Mouse (Mus musculus) midbrain, embryonic 16.5 days (tissue): ENCODE measurements around the gene Mettl17. TPM values are rescaled to one million over a fixed set of nuclear protein-coding genes. Genes with fewer than 3 reads are reported as not detected.

Experiments used
- ATAC-seq: fragments of 200-750 bp; cut with Nextera tagmentation; 2 replicates; pipeline ENCODE4 v1.8.0; 2017; ENCODE audit warnings: moderate TSS enrichment
- H3K27ac ChIP-seq: fragments of 300-500 bp; sonication (generic); 2 replicates; pipeline ENCODE4 v1.5.1; 2014; ENCODE audit warnings: mild to moderate bottlenecking, low read length, mixed read lengths
- H3K27me3 ChIP-seq: fragments of 300-500 bp; sonication (generic); 2 replicates; pipeline ENCODE4 v1.6.1; 2014; ENCODE audit warnings: low read depth, low read length, mixed read lengths; ENCODE audit not compliant: control insufficient read depth, insufficient read depth
- H3K36me3 ChIP-seq: fragments of 300-500 bp; sonication (generic); 2 replicates; pipeline ENCODE4 v1.6.1; 2014; ENCODE audit warnings: mild to moderate bottlenecking, low read length, moderate library complexity, mixed read lengths; ENCODE audit not compliant: control insufficient read depth, insufficient read depth
- H3K4me1 ChIP-seq: fragments of 300-500 bp; sonication (generic); 2 replicates; pipeline ENCODE4 v1.6.1; 2014; ENCODE audit warnings: mild to moderate bottlenecking, low read length, mixed read lengths; ENCODE audit not compliant: control insufficient read depth, insufficient read depth
- H3K4me2 ChIP-seq: fragments of 300-500 bp; sonication (generic); 2 replicates; pipeline ENCODE4 v1.6.1; 2014; ENCODE audit warnings: mild to moderate bottlenecking, low read length, mixed read lengths
- H3K4me3 ChIP-seq: fragments of 300-500 bp; sonication (generic); 2 replicates; pipeline ENCODE4 v1.5.1; 2014; ENCODE audit warnings: low read depth, mild to moderate bottlenecking, low read length, moderate library complexity, mixed read lengths
- H3K9ac ChIP-seq: fragments of 300-500 bp; sonication (generic); 2 replicates; pipeline ENCODE4 v1.6.1; 2014; ENCODE audit warnings: low read depth, low read length, mixed read lengths
- H3K9me3 ChIP-seq: fragments of 300-500 bp; sonication (generic); replicated peaks from 2 replicates; pipeline ENCODE4 v1.6.1; 2014; ENCODE audit warnings: mild to moderate bottlenecking, low read length, mixed read lengths; ENCODE audit not compliant: control insufficient read depth, poor library complexity, severe bottlenecking
- WGBS: fragments of 180-500 bp; shearing (Covaris S2); extraction: QIAGEN DNeasy Blood & Tissue Kit; methylation state at CpG from one replicate; pipeline ENCODE4 v1.1.7; 2014; 5-methylcytosine and 5-hydroxymethylcytosine counted together
- polyA plus RNA-seq: library from polyadenylated mRNA; unstranded; fragments of >200 nt; fragmentation: Nextera tagmentation; extraction: Ambion mirVana; gene quantifications from 2 replicates; pipeline ENCODE4 v1.2.1, GENCODE M21; 2015

The Mettl17 gene
- polyA plus RNA-seq, 1 experiment from 2014 or later = 92.0 TPM

GRCm38 (mm10) chr14:51893094-51893794 lies 8.6 kb downstream of the Mettl17 start:
- Histone ChIP-seq H3K4me2 (no peak overlapping the region), H3K27ac (no peak overlapping the region), H3K4me1 (no peaks in the 10 kb centered on the region), H3K36me3 (peaks cover 41% of the 10 kb centered on the region), H3K9me3 (no peaks in the 10 kb centered on the region), H3K27me3 (no peaks in the 10 kb centered on the region), H3K4me3 (no peak overlapping the region), H3K9ac (no peak overlapping the region)
- ATAC-seq = 0 out of 2 replicates have a peak, but pooled peaks have one; percentile 41
- 28% methylated on average over 10 of the region's 10 CpGs for WGBS

GRCm38 (mm10) chr14:51893809-51894208 lies 9.2 kb downstream of the Mettl17 start:
- no peak overlapping the region for H3K4me3 ChIP-seq
- 72% methylated on average over 3 of the region's 3 CpGs for WGBS
- no peak; the same call in 1 of the 2 replicates for ATAC-seq
- no peaks in the 10 kb centered on the region for H3K27me3 ChIP-seq
- H3K4me1 ChIP-seq = no peaks in the 10 kb centered on the region
- no peak overlapping the region for H3K4me2 ChIP-seq
- H3K27ac ChIP-seq = no peak overlapping the region
- H3K36me3 ChIP-seq = peaks cover 38% of the 10 kb centered on the region
- H3K9me3 ChIP-seq = no peaks in the 10 kb centered on the region
- H3K9ac ChIP-seq = no peak overlapping the region

- 77% methylated on average over 14 of the region's 14 CpGs for WGBS
- no peaks in the 10 kb centered on the region for H3K27me3 ChIP-seq
- no peak overlapping the region for H3K9ac ChIP-seq
- no peak overlapping the region for H3K27ac ChIP-seq
- no peaks in the 10 kb centered on the region for H3K4me1 ChIP-seq
- H3K4me3 ChIP-seq = no peak overlapping the region
- H3K36me3 ChIP-seq = peaks cover 26% of the 10 kb centered on the region
- ATAC-seq = no peak
- no peak overlapping the region for H3K4me2 ChIP-seq
- no peaks in the 10 kb centered on the region for H3K9me3 ChIP-seq
These were observed 10.4 kb downstream of the Mettl17 start for GRCm38 (mm10) chr14:51895071-51895470.

- Histone ChIP-seq H3K27me3 (no peaks in the 10 kb centered on the region), H3K9me3 (no peaks in the 10 kb centered on the region), H3K4me1 (no peaks in the 10 kb centered on the region), H3K36me3 (peaks cover 19% of the 10 kb centered on the region), H3K4me2 (no peak overlapping the region), H3K27ac (no peak overlapping the region), H3K4me3 (no peak overlapping the region), H3K9ac (no peak overlapping the region)
- ATAC-seq = no peak
- WGBS = 89% methylated on average over 6 of the region's 6 CpGs
These were observed 11.4 kb downstream of the Mettl17 start for GRCm38 (mm10) chr14:51896019-51896418.

GRCm38 (mm10) chr14:51896539-51897170 lies 12.0 kb downstream of the Mettl17 start:
- Histone ChIP-seq H3K27ac (no peak overlapping the region), H3K9me3 (no peaks in the 10 kb centered on the region), H3K9ac (no peak overlapping the region), H3K27me3 (no peaks in the 10 kb centered on the region), H3K4me2 (no peak overlapping the region), H3K36me3 (peaks cover 14% of the 10 kb centered on the region), H3K4me3 (no peak overlapping the region), H3K4me1 (no peaks in the 10 kb centered on the region)
- no peak for ATAC-seq
- 80% methylated on average over 8 of the region's 8 CpGs for WGBS

GRCm38 (mm10) chr14:51899351-51899750 lies 14.7 kb downstream of the Mettl17 start:
- Histone ChIP-seq H3K4me1 (no peaks in the 10 kb centered on the region), H3K9ac (no peak overlapping the region), H3K4me3 (no peak overlapping the region), H3K27ac (no peak overlapping the region), H3K36me3 (peaks cover 7% of the 10 kb centered on the region), H3K9me3 (no peaks in the 10 kb centered on the region), H3K4me2 (no peak overlapping the region), H3K27me3 (no peaks in the 10 kb centered on the region)
- ATAC-seq = no peak
- 92% methylated on average over 1 of the region's 1 CpGs for WGBS

- Histone ChIP-seq H3K36me3 (no peaks in the 10 kb centered on the region), H3K9ac (no peak overlapping the region), H3K4me2 (no peak overlapping the region), H3K27me3 (no peaks in the 10 kb centered on the region), H3K4me1 (no peaks in the 10 kb centered on the region), H3K9me3 (no peaks in the 10 kb centered on the region), H3K4me3 (no peak overlapping the region), H3K27ac (no peak overlapping the region)
- 57% methylated on average over 9 of the region's 9 CpGs for WGBS
- ATAC-seq = peak; percentile 69
These were observed 18.4 kb downstream of the Mettl17 start for GRCm38 (mm10) chr14:51902806-51903710.

- Histone ChIP-seq H3K36me3 (no peaks in the 10 kb centered on the region), H3K4me3 (no peak overlapping the region), H3K9ac (no peak overlapping the region), H3K27ac (no peak overlapping the region), H3K4me1 (no peaks in the 10 kb centered on the region), H3K27me3 (no peaks in the 10 kb centered on the region), H3K9me3 (no peaks in the 10 kb centered on the region), H3K4me2 (no peak overlapping the region)
- WGBS = 90% methylated on average over 9 of the region's 9 CpGs
- 0 out of 2 replicates have a peak, but pooled peaks have one; percentile 44 for ATAC-seq
These were observed 19.1 kb downstream of the Mettl17 start for GRCm38 (mm10) chr14:51903782-51904181.
